Mouse (Mus musculus) heart, adult 2 months (tissue): ENCODE data around the gene Helq.

Experiments used
- CTCF ChIP-seq: fragments of 200-600 bp; IDR thresholded peaks from 2 replicates; pipeline ENCODE4 v1.8.1; 2022; ENCODE audit warnings: antibody characterized with exemption, mild to moderate bottlenecking, moderate library complexity
- POLR2A ChIP-seq: fragments of 200-500 bp; IDR thresholded peaks from 2 replicates; pipeline ENCODE4 v1.6.1; 2011; ENCODE audit warnings: mild to moderate bottlenecking, low read depth, low read length, control low read depth; ENCODE audit not compliant: insufficient read depth

DNA sequence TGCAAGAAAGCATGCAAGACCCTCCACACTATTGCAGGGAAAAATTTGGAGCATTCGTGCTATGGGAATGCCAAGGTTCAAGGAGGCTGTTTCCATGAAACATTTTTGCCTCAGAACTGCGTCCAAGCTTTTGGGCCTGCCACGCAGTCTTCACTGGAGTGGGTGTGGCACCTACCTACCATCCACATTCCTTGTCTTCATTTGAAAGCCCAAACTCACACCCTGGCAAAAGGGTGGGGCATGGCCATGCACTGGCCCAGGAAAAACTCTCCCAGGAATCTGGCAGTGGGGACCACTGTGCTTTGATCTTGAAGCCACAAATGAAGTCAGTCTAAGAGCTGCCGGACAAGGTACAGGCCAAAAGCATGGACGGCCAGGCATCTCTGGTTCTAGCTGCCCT, 40.3 kb downstream of the Helq start:
- TF ChIP-seq POLR2A: no peak
- no peak for TF ChIP-seq CTCF
